Mouse (Mus musculus) spleen, adult 2 months (tissue): ENCODE results near the gene Dync1i1.

Experiments
- CTCF ChIP-seq: fragments of 200-500 bp; IDR thresholded peaks from 2 replicates; pipeline ENCODE4 v1.5.1; 2011; ENCODE audit warnings: mild to moderate bottlenecking, inconsistent platforms; ENCODE audit not compliant: insufficient read depth, insufficient read length, insufficient replicate concordance; ENCODE audit errors: extremely low read depth
- POLR2A ChIP-seq: fragments of 200-500 bp; IDR thresholded peaks from 2 replicates; pipeline ENCODE4 v1.6.1; 2011; ENCODE audit warnings: low read depth, low read length, inconsistent platforms

GRCm38 (mm10) chr6:5977238-5977920 is 251.9 kb downstream of the Dync1i1 start:
- TF ChIP-seq POLR2A (no peak), CTCF (no peak)
